Mouse (Mus musculus) central nervous system, embryonic 11.5 days (tissue): ENCODE results near the gene Angel1. TPM values are rescaled to one million over a fixed set of nuclear protein-coding genes. Genes with fewer than 3 reads are reported as not detected.

ENCODE experiments used
- polyA plus RNA-seq: library from polyadenylated mRNA; depleted of rRNA; stranded (reverse); fragments of >200 nt; gene quantifications from 2 replicates; pipeline ENCODE4 v1.2.3, GENCODE M21; 2012; rRNA removed

Angel1 gene
- polyA plus RNA-seq = 10.4 and 12.9 TPM in 2 replicates

DNA sequence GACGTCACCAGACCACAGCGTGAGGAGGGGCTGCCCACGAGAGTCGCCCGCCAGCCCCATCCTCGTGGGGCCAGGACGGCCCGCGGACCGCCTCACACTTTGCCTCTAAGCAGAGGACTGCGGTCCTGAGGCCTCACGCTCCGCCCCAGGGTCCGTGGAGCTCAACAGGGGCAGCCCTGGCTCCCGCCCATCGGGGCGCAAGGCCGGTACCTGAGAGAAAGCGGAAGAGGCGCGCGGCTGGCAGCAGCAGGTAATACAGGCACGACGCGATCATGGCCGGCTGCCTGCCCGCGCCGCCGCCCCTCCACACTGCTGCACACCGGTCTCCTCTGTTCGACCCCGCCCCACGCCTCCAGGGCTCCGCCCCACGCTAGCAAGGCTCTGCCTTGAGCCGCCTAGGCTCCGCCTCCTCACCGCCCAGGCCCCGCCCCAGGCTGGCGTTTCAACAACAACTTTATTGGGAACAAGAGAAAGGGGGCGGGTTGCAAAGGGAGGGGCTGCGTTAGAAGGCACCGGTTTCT lies at the start of gene Angel1:
Gene Angel1, minus strand, starts transcription at position 341 of the 521 bp plus-strand sequence.

GRCm38 (mm10) chr12:86734319-86734810 lies 8.1 kb upstream of the Angel1 start, which contains the start of gene Lrrc74a:
Gene Lrrc74a, plus strand, starts transcription at chr12:86734369.

DNA sequence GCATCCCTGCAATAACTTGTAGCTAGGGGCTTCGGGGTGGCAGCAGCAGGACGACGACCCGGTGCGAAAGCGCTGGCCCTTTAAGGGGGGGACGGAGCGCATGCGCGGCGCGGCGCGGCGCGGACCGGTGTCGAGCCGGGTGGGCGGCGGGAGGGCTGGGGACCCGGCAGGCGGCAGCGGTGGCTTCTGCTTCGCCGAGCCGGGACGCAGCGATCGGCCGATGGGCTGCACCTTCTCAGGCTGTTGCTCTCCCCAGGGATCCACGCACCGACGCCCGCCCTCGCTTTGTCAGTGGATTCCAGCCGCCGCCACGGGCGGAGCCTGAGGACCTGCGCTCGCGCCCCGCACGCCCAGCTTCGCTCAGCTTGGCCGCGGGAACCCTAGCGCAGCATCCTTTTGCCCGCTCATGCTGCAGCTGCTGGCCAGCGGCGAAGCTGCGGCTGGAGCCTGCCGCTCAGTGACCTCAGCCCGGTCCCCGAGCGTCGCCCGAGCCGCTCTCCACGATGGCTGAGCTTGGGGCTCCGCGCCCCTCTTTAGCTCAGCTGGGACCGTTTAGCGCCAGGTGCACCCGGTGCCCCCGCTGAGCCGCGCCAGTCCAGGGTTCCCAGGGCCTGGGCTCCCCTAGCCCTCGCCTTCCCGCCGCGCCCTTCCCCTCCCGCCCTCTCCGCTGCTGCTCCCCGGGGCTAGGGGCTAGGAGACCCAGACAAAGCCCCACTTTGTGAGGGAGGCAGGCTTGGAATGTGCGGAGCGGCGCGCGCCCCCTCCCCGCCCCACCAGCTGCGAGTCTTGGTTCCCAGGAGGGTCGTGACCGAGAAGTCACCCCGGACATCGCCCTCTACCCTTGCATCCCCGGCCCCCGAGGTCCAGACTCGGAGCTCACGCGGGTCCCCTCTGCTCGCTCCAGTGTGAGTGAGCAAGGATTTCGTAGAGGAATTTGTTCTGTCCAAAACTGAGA lies 47.4 kb downstream of the Angel1 start, which contains the start of gene Vash1:
Gene Vash1, plus strand, starts transcription at position 110 of the 955 bp plus-strand sequence.

Other genes starting within 250 kb of the Angel1 start
- gene Vash1, start 47.8 kb downstream of the Angel1 start, polyA plus RNA-seq = 23.5 and 34.0 TPM in 2 replicates
- not detected in 2 replicates for gene Lrrc74a, start 7.9 kb upstream of the Angel1 start, polyA plus RNA-seq
- 34.0 and 38.6 TPM in 2 replicates for gene Irf2bpl, start 158.3 kb upstream of the Angel1 start, polyA plus RNA-seq
- gene Cipc, start 220.6 kb upstream of the Angel1 start, polyA plus RNA-seq = 40.0 TPM in 2 replicates